In the genomic region with DNA sequence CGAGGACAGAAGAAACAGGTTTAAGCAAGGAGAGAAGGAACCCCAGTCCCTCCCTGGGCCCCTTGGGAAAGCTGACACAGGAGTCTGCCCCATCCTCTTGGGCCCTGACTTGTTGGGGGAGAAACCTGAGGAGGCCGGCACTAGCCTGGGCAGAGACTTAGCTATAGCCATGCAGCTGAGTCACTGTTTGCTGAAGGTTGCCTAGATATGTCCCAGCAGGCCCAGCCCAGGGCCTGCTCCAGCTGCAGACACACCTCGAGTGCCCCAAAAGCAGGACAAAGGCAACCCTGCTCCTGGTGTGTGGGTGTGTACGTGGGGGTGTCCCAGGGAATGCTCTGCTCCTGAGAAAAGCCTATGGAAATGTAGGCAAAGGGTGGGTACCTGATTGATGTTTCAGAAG, we compare ENCODE assay signal across 18 mouse cellular contexts. TPM values are rescaled to one million over a fixed set of nuclear protein-coding genes. Genes with fewer than 3 reads are reported as not detected.
DNase-seq lines count a peak whose midpoint lies in the region; ATAC-seq and TF ChIP-seq lines count a peak whose summit lies in the region.
"Had no signal": no experiment of that assay in that cellular context is flagged by ENCODE, and none has a peak within 500 bp of the region (broad histone marks: within the 10 kb centered on the region; RNA-seq: fewer than 3 reads in every experiment).

No protein-coding gene starts in this region.

- no peaks in the 10 kb centered on the region for H3K36me3 ChIP-seq in ES-E14 (ENCODE audit: control insufficient read depth, insufficient read depth, low read length, poor library complexity, severe bottlenecking)
- no peaks in the 10 kb centered on the region for H3K36me3 ChIP-seq in intestine, embryonic 16.5 days (ENCODE audit: control insufficient read depth, insufficient read depth, low read length)
- H3K36me3 ChIP-seq in stomach, postnatal 0 days (ENCODE audit: control insufficient read depth, insufficient read depth, low read length) = no peaks in the 10 kb centered on the region
- H3K36me3 ChIP-seq: forebrain, embryonic 10.5 days; limb, embryonic 12.5 days; liver, embryonic 15.5 days; midbrain, embryonic 13.5 days had no signal

- peak; percentile 50; the same call in 1 of the 2 replicates for ATAC-seq in intestine, embryonic 16.5 days
- ATAC-seq in stomach, postnatal 0 days (ENCODE audit: low FRiP score, low TSS enrichment) = peak; percentile 96
- ATAC-seq: midbrain, embryonic 13.5 days; Patski had no signal

- no peak overlapping the region for H3K9ac ChIP-seq in ES-E14 (ENCODE audit: insufficient read depth, low read depth, low read length, poor library complexity, severe bottlenecking)
- H3K9ac ChIP-seq in intestine, embryonic 16.5 days (ENCODE audit: low read depth, low read length) = no peak overlapping the region
- no peak overlapping the region for H3K9ac ChIP-seq in stomach, postnatal 0 days (ENCODE audit: low read length)
- H3K9ac ChIP-seq: limb, embryonic 12.5 days; liver, embryonic 15.5 days; midbrain, embryonic 13.5 days had no signal

- no peak for TF ChIP-seq EP300 in stomach, postnatal 0 days (optimal IDR thresholded peaks at IDR 0.05)

- no peak for TF ChIP-seq POLR2A in lung, adult 2 months (IDR thresholded peaks at IDR 0.05; ENCODE audit: borderline replicate concordance, extremely low read depth, low read depth, low read length)

- no peaks in the 10 kb centered on the region for H3K4me1 ChIP-seq in lung, adult 2 months (ENCODE audit: control insufficient read depth, insufficient read depth, low read length)
- peaks cover 0 to 8% of the 10 kb centered on the region in 2 experiments; a peak in 1 of 4 replicates for H3K4me1 ChIP-seq in ES-E14 (ENCODE audit: control insufficient read depth in 2 of 2, insufficient read depth in 2 of 2, low read length in 2 of 2, poor library complexity in 1 of 2)
- H3K4me1 ChIP-seq in intestine, embryonic 16.5 days (ENCODE audit: control insufficient read depth, insufficient read depth, low read length) = no peaks in the 10 kb centered on the region
- 0 out of 2 replicates have a peak, but pooled peaks cover 2% of the 10 kb centered on the region for H3K4me1 ChIP-seq in stomach, postnatal 0 days (replicated peaks; ENCODE audit: control insufficient read depth, insufficient read depth)
- H3K4me1 ChIP-seq: liver, embryonic 15.5 days had no signal

- H3K27ac ChIP-seq in ES-E14 (ENCODE audit: insufficient read depth, low read depth, low read length, poor library complexity, severe bottlenecking) = no peak overlapping the region
- no peak overlapping the region for H3K27ac ChIP-seq in intestine, embryonic 16.5 days (ENCODE audit: low read length)
- H3K27ac ChIP-seq in stomach, postnatal 0 days (replicated peaks) = peak overlapping the region; percentile 85
- H3K27ac ChIP-seq: forebrain, embryonic 10.5 days; limb, embryonic 12.5 days; liver, embryonic 15.5 days; midbrain, embryonic 13.5 days had no signal

- H3K4me3 ChIP-seq in lung, adult 2 months (replicated peaks; ENCODE audit: extremely low read depth, low read depth, low read length) = no peak overlapping the region
- H3K4me3 ChIP-seq in ES-E14 (ENCODE audit: insufficient read depth in 1 of 2, low read depth in 1 of 2, low read length in 2 of 2, poor library complexity in 1 of 2, severe bottlenecking in 1 of 2) = no peak overlapping the region
- H3K4me3 ChIP-seq in intestine, embryonic 16.5 days (ENCODE audit: low read length) = no peak overlapping the region
- H3K4me3 ChIP-seq in stomach, postnatal 0 days (ENCODE audit: low read depth, low read length) = no peak overlapping the region
- H3K4me3 ChIP-seq: forebrain, embryonic 10.5 days; limb, embryonic 12.5 days; liver, embryonic 15.5 days; midbrain, embryonic 13.5 days had no signal

- H3K4me2 ChIP-seq in intestine, embryonic 16.5 days (ENCODE audit: low read depth, low read length) = no peak overlapping the region
- H3K4me2 ChIP-seq in stomach, postnatal 0 days (replicated peaks; ENCODE audit: low read depth) = no peak overlapping the region
- H3K4me2 ChIP-seq: limb, embryonic 12.5 days; liver, embryonic 15.5 days; midbrain, embryonic 13.5 days had no signal

- DNase-seq in lung, adult 18-20 months = peak; percentile 44 to 64
- DNase-seq in lung, adult 2 months = no peak
- DNase-seq in ES-E14 (ENCODE audit: low read depth, low spot score) = no peak
- DNase-seq in stomach, postnatal 0 days (ENCODE audit: low spot score) = peak; percentile 84
- no peak for DNase-seq in testis, postnatal 10 days (ENCODE audit: low spot score)
- DNase-seq in kidney, postnatal 10 days = no peak
- DNase-seq in adrenal gland, adult 2 months = no peak
- DNase-seq: cerebellum, adult 2 months; heart, postnatal 14 days; kidney, postnatal 36 days had no signal

- 35% methylated on average over 4 of the region's 4 CpGs for WGBS in lung, adult 2 months
- 29% methylated on average over 4 of the region's 4 CpGs for WGBS in intestine, embryonic 16.5 days
- WGBS in stomach, postnatal 0 days = 50% methylated on average over 4 of the region's 4 CpGs

- peaks cover 6% of the 10 kb centered on the region; the same call in 1 of the 2 replicates for H3K27me3 ChIP-seq in intestine, embryonic 16.5 days (replicated peaks; ENCODE audit: control insufficient read depth, insufficient read depth, low read length)
- H3K27me3 ChIP-seq in stomach, postnatal 0 days (ENCODE audit: control insufficient read depth, insufficient read depth, low read length) = no peaks in the 10 kb centered on the region
- H3K27me3 ChIP-seq: liver, embryonic 15.5 days had no signal

- no peaks in the 10 kb centered on the region for H3K9me3 ChIP-seq in ES-E14 (ENCODE audit: control insufficient read depth, insufficient read depth, low read depth, low read length)
- no peaks in the 10 kb centered on the region for H3K9me3 ChIP-seq in intestine, embryonic 16.5 days (ENCODE audit: control insufficient read depth, low read length)
- H3K9me3 ChIP-seq in stomach, postnatal 0 days (ENCODE audit: control insufficient read depth, low read length) = no peaks in the 10 kb centered on the region
- H3K9me3 ChIP-seq: forebrain, embryonic 10.5 days; limb, embryonic 12.5 days; liver, embryonic 15.5 days; midbrain, embryonic 13.5 days had no signal

- no peak for TF ChIP-seq CTCF in lung, adult 2 months (IDR thresholded peaks at IDR 0.05; ENCODE audit: insufficient read depth, low read length)
- no peak for TF ChIP-seq CTCF in stomach, postnatal 0 days (IDR thresholded peaks at IDR 0.05; ENCODE audit: low read depth)

- in situ Hi-C loops in ES-E14 (cut with MboI; ENCODE audit: low sequenced_read_pairs in 2 of 2, unreplicated experiment in 2 of 2) = no loop called here

TF ChIP-seq in ES-E14, 5 proteins besides CTCF, POLR2A, EP300 and RAD21:
- TF ChIP-seq MAFK (IDR thresholded peaks at IDR 0.05; ENCODE audit: insufficient read depth, low read depth, low read length) (peak; percentile 72), ZC3H11A (IDR thresholded peaks at IDR 0.05; ENCODE audit: borderline replicate concordance, low read depth, low read length) (no peak)

RNA-seq across cellular contexts. Expression of a gene that starts 36.0 kb away (rescaled TPM):
- polyA plus RNA-seq in lung, adult 2 months (2012; rRNA removed) = 0.06 and 0.18 TPM in 2 replicates
- total RNA-seq in ES-E14 (2012; rRNA removed) = 0.09 and 0.21 TPM in 2 replicates
- not detected in 2 replicates for polyA plus RNA-seq in intestine, embryonic 16.5 days (2015; fragmentation: Nextera tagmentation; extraction: Ambion mirVana)
- polyA plus RNA-seq in stomach, postnatal 0 days (2015; fragmentation: Nextera tagmentation; extraction: Ambion mirVana) = 0.02 TPM in 1 of 2 replicates, not detected in the other
- total RNA-seq in adrenal gland, adult 2 months (2021) = not detected
- polyA plus RNA-seq in adrenal gland, adult 2 months (2012; rRNA removed) = not detected in 2 replicates
- total RNA-seq: adrenal gland, adult 18-20 months; CH12.LX; heart, postnatal 14 days had no signal
- polyA plus RNA-seq: Patski had no signal

Comparison
In these comparisons a context has a peak if more than half of its experiments do, and no peak if none do; other contexts are left out.
1. DNase-seq: peak in lung, adult 18-20 months (2 of 2) and stomach, postnatal 0 days (single experiment); none in lung, adult 2 months (single experiment), ES-E14 (single experiment), testis, postnatal 10 days (single experiment), kidney, postnatal 10 days (single experiment) and adrenal gland, adult 2 months (single experiment).